Mouse (Mus musculus) layer of hippocampus, postnatal 10 days (tissue): ENCODE measurements around the gene Tm4sf1. TPM values are rescaled to one million over a fixed set of nuclear protein-coding genes. Genes with fewer than 3 reads are reported as not detected.

Experiments
- DNase-seq, 2 experiments: peaks; one replicate each; pipeline ENCODE4 v3.0.0; 2021; ENCODE audit warnings: low spot score in 2 of 2
- total RNA-seq, 2 experiments: library from RNA; stranded (reverse); gene quantifications; 2 replicates each; pipeline ENCODE4 v1.2.3; 2021

Tm4sf1 gene
- total RNA-seq, 2 experiments from 2014 or later = 15.8 to 18.3 TPM

- DNase-seq = no peak
Measured at GRCm38 (mm10) chr3:57287854-57288720, 13.7 kb downstream of the Tm4sf1 start.

- no peak for DNase-seq
Measured at GRCm38 (mm10) chr3:57287438-57287837, 14.3 kb downstream of the Tm4sf1 start.

- DNase-seq = no peak
Measured at GRCm38 (mm10) chr3:57278225-57278624, 23.6 kb downstream of the Tm4sf1 start.

- no peak for DNase-seq
Measured at GRCm38 (mm10) chr3:57277453-57277852, 24.3 kb downstream of the Tm4sf1 start.

GRCm38 (mm10) chr3:57276821-57277220, 25.0 kb downstream of the Tm4sf1 start:
- no peak for DNase-seq

GRCm38 (mm10) chr3:57268994-57269393, 32.8 kb downstream of the Tm4sf1 start:
- DNase-seq = no peak

- peak; percentile 66 to 70 for DNase-seq
Measured at GRCm38 (mm10) chr3:57267559-57268173, 34.1 kb downstream of the Tm4sf1 start.

- DNase-seq = no peak
Measured at GRCm38 (mm10) chr3:57253041-57253440, 48.7 kb downstream of the Tm4sf1 start.

- DNase-seq = no peak
Measured at GRCm38 (mm10) chr3:57252551-57252950, 49.2 kb downstream of the Tm4sf1 start.

- no peak for DNase-seq
Measured at GRCm38 (mm10) chr3:57245242-57245641, 56.5 kb downstream of the Tm4sf1 start.

Other genes starting within 250 kb of the Tm4sf1 start
- gene Tm4sf4, start 123.3 kb upstream of the Tm4sf1 start, total RNA-seq = not detected